ENCODE assay signal across 28 mouse cellular contexts in genomic region chr9:77399801-77400200, GRCm38 (mm10). TPM values are rescaled to one million over a fixed set of nuclear protein-coding genes. Genes with fewer than 3 reads are reported as not detected.
DNase-seq lines count a peak whose midpoint lies in the region; ATAC-seq and TF ChIP-seq lines count a peak whose summit lies in the region.
"Had no signal": no experiment of that assay in that cellular context is flagged by ENCODE, and none has a peak within 500 bp of the region (broad histone marks: within the 10 kb centered on the region; RNA-seq: fewer than 3 reads in every experiment).

No protein-coding gene starts in this region.

- no peak for TF ChIP-seq RAD21 in MEL (IDR thresholded peaks at IDR 0.05; ENCODE audit: low read depth, low read length)

- DNase-seq in heart, adult 11 months: peak; percentile 28
- DNase-seq in heart, adult 8-10 months (ENCODE audit: low spot score): no peak
- DNase-seq in MEL (ENCODE audit: low read depth, low spot score): peak; percentile 56
- no peak for DNase-seq in kidney, adult 18-20 months
- DNase-seq: adrenal gland, adult 8-10 months; adrenal gland, postnatal 14 days; adrenal gland, postnatal 36 days; B cell, adult 2 months; cerebellum, adult 11-12 months; cerebellum, adult 2 months; cerebellum, adult 9-10 months; cerebellum, postnatal 10 days; cerebellum, postnatal 25 days; embryo, embryonic 11 days; forebrain, postnatal 0 days had no signal

- TF ChIP-seq EP300 in MEL (IDR thresholded peaks at IDR 0.05; ENCODE audit: low read depth in 1 of 2, low read length in 2 of 2): peak; percentile 53 to 76

- TF ChIP-seq POLR2A in MEL (IDR thresholded peaks at IDR 0.05; ENCODE audit: control insufficient read depth in 1 of 2, insufficient read depth in 1 of 2, low read depth in 1 of 2, low read length in 2 of 2, poor library complexity in 1 of 2): no peak

- ATAC-seq in common myeloid progenitor, adult 5-6 weeks (replicated peaks; ENCODE audit: low read depth, poor library complexity, severe bottlenecking): 0 out of 2 replicates have a peak, but pooled peaks have one; percentile 32
- ATAC-seq in megakaryocyte progenitor cell, adult 5-6 weeks (replicated peaks; ENCODE audit: poor library complexity): peak; percentile 35; the same call in 1 of the 2 replicates
- no peak for ATAC-seq in megakaryocyte, adult 5-6 weeks (ENCODE audit: poor library complexity, severe bottlenecking)
- ATAC-seq: activated CD4-positive, CD25-positive, alpha-beta regulatory T cell, adult 4 months; CD4-positive, CD25-positive, alpha-beta regulatory T cell, adult 4 months; forebrain, postnatal 0 days; Patski had no signal

- H3K9ac ChIP-seq in MEL (ENCODE audit: control insufficient read depth, low read depth, low read length, poor library complexity, severe bottlenecking): no peak overlapping the region
- H3K9ac ChIP-seq: embryonic facial prominence, embryonic 13.5 days; embryonic facial prominence, embryonic 15.5 days; forebrain, embryonic 12.5 days; forebrain, postnatal 0 days had no signal

- peaks cover 0 to 1% of the 10 kb centered on the region in 2 experiments; a peak in 1 of 4 replicates for H3K27me3 ChIP-seq in MEL (ENCODE audit: control insufficient read depth in 1 of 2, insufficient read depth in 2 of 2, low read length in 2 of 2)
- H3K27me3 ChIP-seq: embryonic facial prominence, embryonic 13.5 days; embryonic facial prominence, embryonic 15.5 days; forebrain, embryonic 12.5 days had no signal

- H3K4me1 ChIP-seq in MEL (ENCODE audit: control insufficient read depth in 1 of 2, insufficient read depth in 2 of 2, low read length in 2 of 2): peaks cover 0 to 2% of the 10 kb centered on the region in 2 experiments; a peak in 1 of 4 replicates
- H3K4me1 ChIP-seq: embryonic facial prominence, embryonic 13.5 days; embryonic facial prominence, embryonic 15.5 days; forebrain, embryonic 12.5 days had no signal

- no peak overlapping the region for H3K27ac ChIP-seq in MEL (ENCODE audit: control insufficient read depth, low read depth, low read length)
- H3K27ac ChIP-seq: embryonic facial prominence, embryonic 13.5 days; embryonic facial prominence, embryonic 15.5 days; forebrain, embryonic 10.5 days; forebrain, embryonic 12.5 days had no signal

- no peak for TF ChIP-seq CTCF in MEL (IDR thresholded peaks at IDR 0.05 in 2 of 3, conservative IDR thresholded peaks at IDR 0.05 in 1 of 3; ENCODE audit: control insufficient read depth in 1 of 3, insufficient read depth in 1 of 3, low read depth in 2 of 3, low read length in 3 of 3, poor library complexity in 1 of 3, severe bottlenecking in 1 of 3)

- H3K79me2 ChIP-seq in MEL (ENCODE audit: control insufficient read depth, insufficient read depth, low read length, poor library complexity): no peaks in the 10 kb centered on the region

- H3K9me3 ChIP-seq in MEL (replicated peaks; ENCODE audit: insufficient read depth, low read length): no peaks in the 10 kb centered on the region
- H3K9me3 ChIP-seq: embryonic facial prominence, embryonic 13.5 days; embryonic facial prominence, embryonic 15.5 days; forebrain, embryonic 10.5 days; forebrain, embryonic 12.5 days had no signal

- H3K4me3 ChIP-seq in MEL (ENCODE audit: control insufficient read depth in 1 of 2, insufficient read depth in 1 of 2, low read depth in 2 of 2, low read length in 2 of 2): no peak overlapping the region
- H3K4me3 ChIP-seq: embryonic facial prominence, embryonic 13.5 days; embryonic facial prominence, embryonic 15.5 days; erythroblast, embryonic 14.5 days; forebrain, embryonic 10.5 days; forebrain, embryonic 12.5 days had no signal

- peaks cover 0 to 8% of the 10 kb centered on the region in 2 experiments; a peak in 2 of 4 replicates for H3K36me3 ChIP-seq in MEL (ENCODE audit: control insufficient read depth in 1 of 2, insufficient read depth in 2 of 2, low read length in 2 of 2)
- H3K36me3 ChIP-seq: embryonic facial prominence, embryonic 13.5 days; embryonic facial prominence, embryonic 15.5 days; forebrain, embryonic 10.5 days; forebrain, embryonic 12.5 days; G1E had no signal

TF ChIP-seq in MEL, 35 proteins besides CTCF, POLR2A, EP300 and RAD21:
- TF ChIP-seq TAL1 (IDR thresholded peaks at IDR 0.05; ENCODE audit: low read length) (peak; percentile 44), HCFC1 (IDR thresholded peaks at IDR 0.05; ENCODE audit: low read depth, low read length) (no peak), TCF12 (IDR thresholded peaks at IDR 0.05; ENCODE audit: low read depth, low read length) (peak; percentile 36; the same call in 1 of the 2 replicates), RCOR1 (IDR thresholded peaks at IDR 0.05; ENCODE audit: low read depth, low read length) (peak; percentile 29; the same call in 1 of the 2 replicates), GATA1 (IDR thresholded peaks at IDR 0.05; ENCODE audit: low read depth, low read length) (peak; percentile 76)
TF ChIP-seq in MEL: peak in this region for 4.

RNA-seq across cellular contexts. Expression of gene Mlip, which starts 47.0 kb away (rescaled TPM):
- 100 to 1,000 TPM; 140 to 171 (median 168) TPM for total RNA-seq in heart, adult 8-10 months (2022)
- total RNA-seq in MEL (2012; rRNA removed): 0.04 TPM in 1 of 2 replicates, not detected in the other
- not detected for polyA plus RNA-seq in MEL (2012; ENCODE audit: insufficient read depth in 1 of 2, insufficient read length in 2 of 2, low read depth in 1 of 2, low replicate concordance in 2 of 2, missing spikeins in 1 of 2)
- total RNA-seq in common myeloid progenitor, adult 5-6 weeks (2017): not detected in 2 replicates
- total RNA-seq in megakaryocyte progenitor cell, adult 5-6 weeks (2015): not detected in 2 replicates
- total RNA-seq in megakaryocyte progenitor cell, adult 5-6 weeks (2017): not detected in 2 replicates
- total RNA-seq in megakaryocyte, adult 5-6 weeks (2015): not detected in 2 replicates
- total RNA-seq in megakaryocyte, adult 5-6 weeks (2017): not detected in 2 replicates
- total RNA-seq: CH12.LX had no signal
- polyA plus RNA-seq: forebrain, embryonic 10.5 days; G1E; Patski had no signal

Comparison
In these comparisons a context has a peak if more than half of its experiments do, and no peak if none do; other contexts are left out.
1. DNase-seq: peak in heart, adult 11 months (single experiment) and MEL (single experiment); none in heart, adult 8-10 months (single experiment) and kidney, adult 18-20 months (single experiment).
2. RNA of gene Mlip, which starts 47.0 kb away (total RNA-seq): 140 to 171 TPM in heart, adult 8-10 months; 0.04 TPM in MEL, not detected in common myeloid progenitor, adult 5-6 weeks, not detected in megakaryocyte progenitor cell, adult 5-6 weeks and not detected in megakaryocyte, adult 5-6 weeks; every median in the first group is over 100 times any median in the second.